Mouse (Mus musculus) CD4-positive helper T cell, adult 2 months (primary cell): ENCODE results near the gene Gdf11.

ENCODE experiments used
- DNase-seq: peaks from one replicate; pipeline ENCODE4 v3.0.0-alpha.2; 2012; ENCODE audit warnings: low read depth, missing footprints, low spot score

Gdf11 gene

GRCm38 (mm10) chr10:128891296-128892094 lies at the start of gene Gdf11:
TSS of gene Gdf11 (minus strand) at chr10:128891718.
- DNase-seq: peak; percentile 81

DNA sequence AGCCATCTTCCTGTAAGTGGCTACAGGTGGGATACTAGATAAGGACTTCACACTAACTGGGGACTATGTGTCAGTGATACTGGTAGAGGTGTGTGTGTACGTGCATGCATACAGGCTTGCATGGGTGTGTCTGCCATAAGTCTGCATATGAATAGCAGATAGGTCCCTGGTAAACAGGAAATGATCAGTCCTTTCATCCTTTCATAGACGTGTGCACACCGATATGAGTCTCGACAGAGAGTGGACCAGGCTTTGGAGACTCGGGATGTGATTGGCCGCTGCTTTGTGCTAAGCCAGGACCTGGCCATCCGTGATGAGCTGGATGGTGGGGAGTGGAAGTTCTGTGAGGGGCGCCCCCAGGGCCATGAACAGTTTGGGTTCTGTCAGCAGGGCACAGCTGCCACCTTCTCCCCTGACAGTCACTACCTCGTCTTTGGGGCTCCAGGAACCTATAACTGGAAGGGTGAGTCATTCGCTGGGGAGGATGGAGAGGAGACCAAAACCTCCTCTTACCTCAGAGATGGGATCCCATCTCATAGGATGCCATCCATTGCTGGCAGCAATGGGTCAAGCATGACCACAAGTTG lies 49.0 kb upstream of the Gdf11 start:
- peak; percentile 64 for DNase-seq

- no peak for DNase-seq
Measured at GRCm38 (mm10) chr10:128938974-128939373, 47.5 kb upstream of the Gdf11 start.

GRCm38 (mm10) chr10:128938457-128938856 lies 46.9 kb upstream of the Gdf11 start:
- DNase-seq: no peak

- no peak for DNase-seq
Measured at GRCm38 (mm10) chr10:128937756-128938390, 46.4 kb upstream of the Gdf11 start.

- DNase-seq: no peak
Measured at GRCm38 (mm10) chr10:128935826-128936440, 44.4 kb upstream of the Gdf11 start.

DNA sequence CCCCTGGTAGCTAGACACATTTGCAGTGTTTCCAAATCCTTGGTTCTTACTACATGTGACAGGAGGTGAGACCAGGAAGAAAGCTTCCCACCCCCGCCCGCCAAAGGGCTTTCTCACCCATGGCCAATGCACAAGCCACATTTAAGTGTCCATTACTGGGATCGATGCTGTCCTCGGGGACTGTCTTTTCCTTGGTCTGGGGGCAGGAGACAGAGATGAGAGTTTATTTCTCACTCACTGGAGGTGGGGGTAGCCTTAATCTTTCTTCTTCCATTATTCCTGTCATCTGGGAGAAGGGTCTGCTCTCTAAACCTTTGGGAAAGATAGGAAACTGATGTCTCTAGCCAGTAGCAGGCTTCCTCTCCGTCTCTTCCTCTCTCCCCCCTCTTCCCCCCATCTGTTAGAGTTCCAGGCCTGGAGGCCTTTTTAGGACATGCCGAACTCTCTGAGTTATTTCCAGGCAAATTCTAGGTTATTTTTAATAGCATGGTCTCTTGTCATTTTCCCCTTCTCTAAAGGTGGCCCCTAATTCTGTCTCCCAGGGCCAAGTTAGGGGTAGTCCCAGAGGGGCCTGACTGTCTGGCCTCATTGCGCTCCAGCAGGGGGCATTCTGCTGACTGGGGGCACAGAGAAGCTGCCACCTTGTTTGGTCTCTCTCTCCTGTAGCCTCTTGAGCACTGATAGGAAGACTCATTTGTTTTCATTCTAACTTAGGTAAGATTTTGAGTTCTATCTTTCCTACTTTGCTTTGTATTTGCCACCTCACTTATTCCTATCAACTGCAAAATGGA lies 43.7 kb upstream of the Gdf11 start:
- DNase-seq: no peak

DNA sequence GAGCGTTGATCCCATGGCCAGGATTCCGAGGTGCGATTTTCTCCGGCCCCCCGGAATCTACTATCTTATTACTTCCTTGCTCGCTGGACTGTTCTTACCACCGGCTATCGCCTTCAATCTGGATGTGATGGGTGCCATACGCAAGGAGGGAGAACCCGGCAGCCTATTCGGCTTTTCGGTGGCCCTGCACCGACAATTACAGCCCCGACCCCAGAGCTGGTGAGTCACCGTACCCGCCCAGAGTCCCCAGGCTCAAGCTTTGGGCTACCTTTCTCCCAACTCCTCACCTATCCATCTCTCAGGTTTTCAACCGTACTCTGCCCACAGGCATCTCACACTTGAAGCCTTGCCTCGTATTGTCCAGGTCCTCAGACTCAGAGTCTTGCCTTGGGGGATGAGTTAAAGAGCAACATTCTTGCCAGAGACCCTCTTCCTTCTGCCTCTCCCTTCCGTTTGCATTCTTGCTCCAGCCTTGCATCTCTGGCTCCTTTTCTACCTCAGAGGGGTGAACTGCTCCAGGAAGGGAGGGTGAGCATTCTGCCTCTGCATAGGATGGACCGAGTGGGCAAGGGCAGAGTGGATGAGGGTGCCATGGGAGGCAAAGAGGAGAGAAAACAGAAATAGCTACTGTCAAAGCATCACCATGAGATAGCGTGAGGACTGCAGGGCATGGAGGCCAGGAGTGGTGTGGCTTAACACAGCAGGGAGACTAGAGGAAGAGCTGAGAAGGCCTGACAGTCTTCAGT lies 42.6 kb upstream of the Gdf11 start:
- peak; percentile 10 for DNase-seq

GRCm38 (mm10) chr10:128933574-128933973 lies 42.1 kb upstream of the Gdf11 start, which contains the start of gene Itga7:
TSS of gene Itga7 (plus strand) at chr10:128933818.
- peak; percentile 46 for DNase-seq

DNA sequence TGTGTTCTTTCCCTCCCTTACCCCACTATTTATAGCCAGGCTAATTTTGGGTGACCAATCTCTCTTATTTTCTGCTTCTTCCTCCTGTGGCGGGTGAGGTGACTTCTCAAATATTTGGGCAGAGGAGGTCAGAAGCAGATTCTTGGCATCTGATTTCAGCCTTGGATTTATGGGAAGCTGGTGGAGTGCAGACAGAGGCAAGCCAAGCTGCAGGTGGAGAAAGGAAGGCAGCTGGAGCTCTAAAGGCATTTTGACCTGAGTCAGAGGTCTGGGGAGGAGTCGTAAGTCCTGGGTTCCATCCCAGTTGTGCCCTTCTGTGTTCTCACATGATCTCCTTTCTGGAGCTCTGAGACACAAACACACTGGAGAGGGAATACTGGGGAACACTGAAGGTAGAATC lies 39.9 kb upstream of the Gdf11 start:
- DNase-seq: no peak

DNA sequence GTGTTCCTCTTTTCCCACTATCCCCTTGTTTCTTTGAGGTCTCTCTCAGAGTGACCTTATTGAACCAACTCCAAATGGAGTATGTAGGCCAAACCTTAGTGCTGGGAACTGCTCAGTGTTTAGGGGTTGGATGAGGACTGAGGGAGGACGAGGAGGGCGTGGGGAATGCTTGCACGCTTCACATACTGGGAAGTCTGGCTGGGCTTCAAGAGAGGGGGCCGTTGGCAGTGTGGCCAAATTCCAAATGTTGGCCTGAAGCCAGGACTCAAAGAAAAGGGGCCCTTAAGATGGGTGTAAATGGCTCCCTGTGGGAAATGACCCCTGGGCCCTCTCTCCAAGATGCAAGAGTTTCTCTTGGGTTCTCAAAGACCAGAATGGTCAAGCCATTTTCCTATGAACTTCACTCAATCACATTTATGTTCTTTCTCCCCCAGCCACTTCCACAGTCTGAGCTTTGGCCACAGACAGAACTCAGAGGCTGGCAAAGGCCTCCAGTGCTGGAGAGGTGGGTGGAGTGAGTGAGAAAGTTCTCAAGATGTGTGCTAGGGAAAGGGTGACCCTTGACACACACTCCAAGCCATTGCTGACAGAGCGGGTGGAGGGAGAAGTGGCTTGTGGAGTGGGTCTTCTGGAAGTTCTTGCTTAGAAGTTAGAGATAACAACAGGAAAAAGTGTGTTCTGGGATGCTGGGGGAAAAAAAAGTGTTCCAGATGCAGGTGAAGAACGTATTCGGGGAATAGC lies 38.3 kb upstream of the Gdf11 start:
- DNase-seq: no peak

DNA sequence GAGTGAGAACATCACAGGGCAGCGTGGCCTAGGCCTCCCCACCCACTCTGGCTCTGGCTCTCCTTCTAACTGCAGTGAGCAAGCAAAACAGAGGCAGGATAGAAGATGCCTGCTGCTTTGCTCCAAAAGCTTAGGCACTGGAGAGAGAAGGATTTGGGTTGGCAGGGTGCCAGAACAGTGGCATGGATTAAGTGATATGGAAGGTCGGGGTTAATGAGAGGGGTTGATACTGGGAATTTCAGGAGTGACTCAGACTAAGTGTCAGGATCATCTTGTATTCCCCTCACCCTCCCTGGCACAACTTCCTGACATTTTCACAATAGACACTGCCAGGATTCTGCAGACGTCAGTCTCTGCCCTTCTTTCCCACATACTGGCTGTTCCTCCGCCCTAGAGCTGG lies 36.8 kb upstream of the Gdf11 start:
- DNase-seq: no peak

DNA sequence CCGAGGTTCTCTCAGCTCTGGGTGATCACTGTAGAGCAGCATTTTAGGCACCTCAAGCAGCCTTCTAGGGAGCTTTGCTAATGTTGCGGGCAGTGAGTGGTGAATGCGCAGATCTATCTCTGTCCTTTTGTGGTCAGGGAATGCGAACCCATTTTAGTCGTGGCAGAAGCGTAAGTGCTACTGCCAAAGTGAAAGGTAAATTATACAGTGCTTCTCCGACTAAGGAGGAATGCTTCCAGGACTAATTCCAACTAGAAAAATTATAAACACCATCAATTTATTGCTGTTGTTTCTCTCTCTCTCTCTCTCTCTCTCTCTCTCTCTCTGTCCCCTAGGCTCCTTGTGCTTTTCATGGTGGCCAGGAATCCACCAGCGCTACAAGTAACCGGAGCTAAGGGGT lies 32.4 kb upstream of the Gdf11 start, which contains the start of gene Bloc1s1:
TSS of gene Bloc1s1 (minus strand) at position 101 of the 400 bp plus-strand sequence.
- no peak for DNase-seq

DNA sequence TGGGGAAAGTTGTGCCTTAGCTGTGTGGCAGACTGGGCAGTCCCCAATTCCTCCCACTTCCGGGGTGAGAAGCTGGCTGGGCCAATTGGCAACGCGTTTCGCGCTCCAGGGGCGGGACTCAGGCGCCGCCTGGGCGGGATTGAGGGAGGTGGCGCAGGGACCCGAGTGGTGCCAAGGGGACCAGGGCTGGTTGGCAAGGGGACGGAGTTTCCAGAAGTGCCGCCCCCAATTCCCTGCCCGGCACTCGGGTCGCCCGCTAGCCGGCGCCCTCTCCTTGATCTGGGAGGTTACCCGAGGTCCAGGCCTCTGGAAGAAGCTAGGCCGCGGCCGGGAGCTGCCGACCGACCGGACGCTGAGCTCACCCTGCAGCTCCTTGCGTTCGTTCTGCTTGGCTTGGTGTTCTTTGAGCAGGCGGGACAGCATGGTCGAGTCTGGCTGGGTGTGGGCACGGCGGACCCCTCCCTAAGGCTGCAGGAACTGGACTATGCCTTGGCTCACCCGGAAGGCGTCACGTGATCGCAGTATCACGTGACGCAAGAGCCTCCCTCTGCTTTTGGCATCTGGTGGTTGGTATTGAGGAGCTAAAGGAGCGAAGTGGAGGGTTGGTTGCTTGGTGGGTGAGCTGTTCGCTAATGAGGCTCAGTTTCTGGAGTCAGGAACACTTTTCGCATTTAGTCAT lies 31.6 kb upstream of the Gdf11 start:
- DNase-seq: peak; percentile 95

DNA sequence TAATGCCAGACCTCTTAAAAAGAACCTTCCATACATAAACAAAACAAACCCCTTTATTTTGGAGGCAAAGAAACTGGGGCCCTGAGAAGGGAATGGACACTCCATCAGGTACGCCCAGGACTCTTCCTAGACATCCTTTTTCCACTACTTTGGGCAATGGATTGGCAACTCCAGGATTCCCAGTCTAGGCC lies 31.2 kb upstream of the Gdf11 start, which contains the start of gene Rdh5:
TSS of gene Rdh5 (minus strand) at position 67 of the 191 bp plus-strand sequence.
- DNase-seq: no peak

- DNase-seq: no peak
Measured at GRCm38 (mm10) chr10:128921883-128922821, 30.6 kb upstream of the Gdf11 start.

- no peak for DNase-seq
Measured at GRCm38 (mm10) chr10:128921251-128921650, 29.7 kb upstream of the Gdf11 start.

GRCm38 (mm10) chr10:128920736-128921161 lies 29.2 kb upstream of the Gdf11 start:
- no peak for DNase-seq
